Mouse (Mus musculus): ENCODE measurements around the gene Scn10a. TPM values are rescaled to one million over a fixed set of nuclear protein-coding genes. Genes with fewer than 3 reads are reported as not detected.

Gene Scn10a
- total RNA-seq, 2 experiments from 2014 or later = not detected

- peak; percentile 66 to 93 for DNase-seq (ENCODE audit: extremely low spot score in 1 of 2, low spot score in 1 of 2)
Measured at GRCm38 (mm10) chr9:119646942-119647547, 72.1 kb downstream of the Scn10a start.

DNA sequence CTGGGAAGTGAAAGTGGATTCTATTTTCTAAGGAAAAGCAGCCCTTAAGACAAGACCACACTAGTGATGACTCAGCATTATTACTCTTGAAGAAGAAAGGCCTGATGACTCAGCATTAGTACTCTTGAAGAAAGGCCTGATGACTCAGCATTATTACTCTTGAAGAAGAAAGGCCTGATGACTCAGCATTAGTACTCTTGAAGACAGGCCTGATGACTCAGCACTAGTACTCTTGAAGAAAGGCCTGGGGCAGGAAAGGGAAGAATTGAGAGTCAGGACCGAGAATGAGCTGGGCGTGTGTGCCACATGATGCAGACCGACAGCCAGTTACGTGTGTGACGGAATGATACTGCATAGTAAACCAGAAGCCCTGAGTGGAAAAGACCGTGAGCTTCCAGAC, 77.1 kb downstream of the Scn10a start:
- DNase-seq (ENCODE audit: extremely low spot score in 1 of 2, low spot score in 1 of 2) = no peak

- no peak for DNase-seq (ENCODE audit: extremely low spot score in 1 of 2, low spot score in 1 of 2)
Measured at GRCm38 (mm10) chr9:119634216-119634843, 84.8 kb downstream of the Scn10a start.

GRCm38 (mm10) chr9:119633475-119633874, 85.6 kb downstream of the Scn10a start:
- DNase-seq (ENCODE audit: extremely low spot score in 1 of 2, low spot score in 1 of 2) = no peak

DNA sequence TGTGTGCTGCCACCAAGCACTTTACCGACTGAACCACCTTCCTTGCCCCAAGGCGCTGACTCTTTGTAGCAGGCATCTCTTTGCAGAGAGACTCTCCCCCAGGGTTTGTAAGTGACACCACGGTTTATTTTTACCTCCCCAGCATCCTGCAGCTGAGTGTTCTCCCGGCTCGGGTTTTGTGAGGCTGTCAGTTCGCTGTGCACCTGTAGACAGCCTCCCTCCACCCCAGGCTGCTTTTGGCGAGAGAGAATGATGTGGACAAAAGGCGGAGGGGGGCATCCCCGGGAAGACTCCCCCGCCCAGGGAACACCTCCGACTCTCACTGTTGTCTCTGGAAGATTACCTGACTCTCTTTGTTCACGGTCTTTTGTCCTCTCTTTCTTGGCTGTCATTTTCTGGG, 86.3 kb downstream of the Scn10a start:
- no peak for DNase-seq (ENCODE audit: extremely low spot score in 1 of 2, low spot score in 1 of 2)

- DNase-seq (ENCODE audit: extremely low spot score in 1 of 2, low spot score in 1 of 2) = no peak
Measured at GRCm38 (mm10) chr9:119631899-119632533, 87.1 kb downstream of the Scn10a start.

- no peak for DNase-seq (ENCODE audit: extremely low spot score in 1 of 2, low spot score in 1 of 2)
Measured at GRCm38 (mm10) chr9:119631393-119631898, 87.7 kb downstream of the Scn10a start.

DNA sequence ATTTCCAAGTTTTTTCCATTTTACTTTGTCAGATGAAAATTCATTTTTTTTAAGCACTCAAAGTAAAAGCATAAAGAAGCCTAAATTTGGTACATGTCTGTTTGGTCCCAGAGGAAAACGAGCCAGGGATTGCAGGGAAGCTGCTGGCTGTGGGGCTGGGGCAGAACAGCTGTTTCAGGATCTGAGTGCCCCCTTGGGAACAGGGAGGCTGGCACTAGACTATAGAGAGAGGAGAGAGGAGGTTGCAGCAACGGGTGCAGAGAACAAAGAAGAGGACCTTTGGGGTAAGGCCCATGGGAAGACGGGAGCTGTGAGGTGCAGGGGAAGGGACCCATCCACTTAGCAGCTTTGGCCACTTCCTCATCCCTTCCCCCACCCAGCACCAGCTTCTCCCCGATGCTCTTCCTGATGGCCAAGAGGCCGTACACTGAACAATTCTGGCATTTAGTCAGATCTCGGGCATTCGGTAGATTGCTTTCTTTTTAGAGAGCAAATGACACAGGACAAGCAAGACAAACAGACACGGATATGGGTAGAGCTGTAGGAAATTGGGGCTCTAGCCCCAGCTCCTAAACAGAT, 90.3 kb downstream of the Scn10a start:
- no peak for DNase-seq (ENCODE audit: extremely low spot score in 1 of 2, low spot score in 1 of 2)

- DNase-seq (ENCODE audit: extremely low spot score in 1 of 2, low spot score in 1 of 2) = no peak
Measured at GRCm38 (mm10) chr9:119627227-119627626, 91.9 kb downstream of the Scn10a start.

DNA sequence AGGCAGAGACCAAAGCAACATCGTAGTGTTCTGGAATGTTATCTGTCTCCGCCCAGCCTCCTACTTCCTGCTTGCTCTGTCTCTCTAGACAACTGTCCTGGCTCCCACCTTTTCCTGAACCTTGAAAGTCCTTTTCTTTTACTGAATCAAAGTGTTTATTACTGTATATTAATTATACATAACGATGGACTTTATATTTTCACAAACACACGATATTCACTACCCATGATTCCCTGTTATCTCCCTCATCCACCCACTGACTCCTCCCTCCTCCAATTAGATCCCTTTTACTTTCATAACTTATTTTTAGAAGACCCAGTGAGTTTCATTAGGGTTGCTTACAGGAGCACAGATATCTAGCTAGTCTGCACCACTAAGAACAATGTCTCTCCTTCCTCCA, 95.0 kb downstream of the Scn10a start:
- no peak for DNase-seq (ENCODE audit: extremely low spot score in 1 of 2, low spot score in 1 of 2)

GRCm38 (mm10) chr9:119614798-119615197, 104.3 kb downstream of the Scn10a start:
- DNase-seq (ENCODE audit: extremely low spot score in 1 of 2, low spot score in 1 of 2) = no peak

DNA sequence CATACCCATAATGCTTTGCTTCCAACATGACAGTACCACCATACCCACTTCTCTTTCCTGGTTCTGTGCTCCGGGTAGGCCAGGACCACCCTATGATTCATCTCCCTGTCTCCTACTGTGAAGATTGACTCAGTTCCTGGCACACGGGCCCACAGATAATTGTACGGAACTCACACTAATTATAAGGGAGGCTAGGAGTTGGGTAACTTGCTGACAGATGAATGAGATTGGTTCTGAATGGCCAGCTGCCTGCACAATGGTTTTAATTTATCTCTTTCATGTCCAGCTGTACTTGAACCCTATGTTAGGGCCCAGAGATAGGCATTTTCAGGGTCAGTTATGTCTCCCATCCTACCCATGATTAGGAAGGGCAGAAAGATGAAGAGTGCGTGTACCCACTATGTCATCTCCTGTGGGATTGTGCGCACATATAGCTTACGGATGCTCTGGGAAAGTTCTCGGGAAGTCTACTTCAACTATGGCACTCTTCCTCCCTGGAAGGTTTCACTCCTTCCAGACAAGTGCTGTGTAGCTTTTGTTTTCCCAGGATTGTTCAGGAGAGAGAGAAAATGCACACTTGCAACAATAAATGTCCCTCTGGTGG, 108.5 kb downstream of the Scn10a start:
- DNase-seq (ENCODE audit: extremely low spot score in 1 of 2, low spot score in 1 of 2) = no peak

GRCm38 (mm10) chr9:119606906-119607305, 112.2 kb downstream of the Scn10a start:
- no peak for DNase-seq (ENCODE audit: extremely low spot score in 1 of 2, low spot score in 1 of 2)

- no peak for DNase-seq (ENCODE audit: extremely low spot score in 1 of 2, low spot score in 1 of 2)
Measured at GRCm38 (mm10) chr9:119604607-119605006, 114.5 kb downstream of the Scn10a start.

GRCm38 (mm10) chr9:119598501-119598900, 120.6 kb downstream of the Scn10a start:
- DNase-seq (ENCODE audit: extremely low spot score in 1 of 2, low spot score in 1 of 2) = no peak

GRCm38 (mm10) chr9:119597332-119597731, 121.8 kb downstream of the Scn10a start:
- DNase-seq (ENCODE audit: extremely low spot score in 1 of 2, low spot score in 1 of 2) = no peak

GRCm38 (mm10) chr9:119589592-119589991, 129.5 kb downstream of the Scn10a start:
- DNase-seq (ENCODE audit: extremely low spot score in 1 of 2, low spot score in 1 of 2) = no peak

DNA sequence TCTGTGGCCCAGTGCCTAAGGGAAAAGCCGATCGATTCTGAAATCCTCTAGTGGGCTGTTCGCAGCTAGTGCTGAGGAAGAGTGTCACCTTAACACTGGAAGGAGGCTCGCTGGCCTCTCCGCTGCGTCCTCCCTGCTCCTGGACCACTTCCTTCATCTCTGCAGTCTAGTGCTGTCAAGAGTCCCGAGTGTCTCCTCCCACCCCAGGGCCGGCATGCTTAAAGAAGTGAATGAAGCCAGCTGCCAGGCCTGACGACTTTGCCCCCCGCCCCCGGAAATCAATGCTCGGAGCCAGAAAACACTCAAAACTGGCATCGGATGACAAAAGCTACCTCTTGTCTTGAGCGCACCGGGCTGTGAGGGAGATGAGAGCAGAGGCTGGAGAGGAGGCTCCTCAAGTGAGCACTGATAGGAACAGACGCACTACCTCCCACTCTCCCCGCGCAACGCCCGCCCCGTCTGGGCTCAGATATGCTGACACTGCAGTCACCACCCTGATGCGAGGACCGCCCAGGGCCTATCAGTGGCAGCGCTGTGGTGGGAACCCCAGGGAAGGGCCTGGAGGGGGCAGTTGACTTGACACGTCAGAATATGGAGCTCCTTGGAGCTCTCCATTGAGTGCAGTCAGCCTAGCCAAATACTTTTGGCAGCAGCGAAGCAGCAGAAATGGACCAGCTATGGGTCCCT, 130.2 kb downstream of the Scn10a start:
- no peak for DNase-seq (ENCODE audit: extremely low spot score in 1 of 2, low spot score in 1 of 2)

DNA sequence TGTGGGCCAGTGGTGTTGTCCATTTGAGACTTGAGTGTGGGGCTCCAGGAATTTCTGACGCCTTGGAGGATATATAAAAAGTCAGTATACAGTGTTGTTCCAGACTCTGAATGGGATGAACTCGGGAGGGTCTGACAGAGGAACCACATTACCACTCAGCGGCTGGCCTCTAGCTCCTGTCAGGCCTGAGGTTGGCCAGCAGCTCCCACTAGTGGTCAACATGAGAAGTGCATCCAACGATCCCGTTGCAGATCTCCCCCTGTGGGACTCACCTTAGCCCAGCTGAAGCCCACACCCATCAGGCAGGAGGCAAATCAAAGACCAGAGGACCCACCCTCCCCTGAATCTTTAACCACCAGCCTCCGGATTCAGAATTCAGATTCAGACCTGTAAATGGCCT, 138.5 kb downstream of the Scn10a start:
- DNase-seq (ENCODE audit: extremely low spot score in 1 of 2, low spot score in 1 of 2) = peak; percentile 55 to 84

GRCm38 (mm10) chr9:119580187-119580586, 138.9 kb downstream of the Scn10a start:
- no peak for DNase-seq (ENCODE audit: extremely low spot score in 1 of 2, low spot score in 1 of 2)
